Mouse (Mus musculus): ENCODE measurements around the gene Rfx5.

GRCm38 (mm10) chr3:94972552-94972951 lies 18.7 kb downstream of the Rfx5 start:
- TF ChIP-seq CTCF (IDR thresholded peaks at IDR 0.05; ENCODE audit: control insufficient read depth, insufficient read depth, low read length) (no peak), POLR2A (IDR thresholded peaks at IDR 0.05; ENCODE audit: borderline replicate concordance, control insufficient read depth, low read depth, low read length) (no peak)
